Mouse (Mus musculus) heart, embryonic 15.5 days (tissue): ENCODE results near the gene Padi6. TPM values are rescaled to one million over a fixed set of nuclear protein-coding genes. Genes with fewer than 3 reads are reported as not detected.
A peak's percentile ranks its signal among the peaks of the same experiment; 100 is the strongest.

Experiments used
- ATAC-seq: fragments of 200-750 bp; cut with Nextera tagmentation; replicated peaks from 2 replicates; pipeline ENCODE4 v1.8.0; 2017; ENCODE audit warnings: low read depth, moderate TSS enrichment; ENCODE audit not compliant: insufficient number of reproducible peaks, insufficient read depth, low FRiP score
- H3K27ac ChIP-seq: fragments of 300-500 bp; sonication (generic); 2 replicates; pipeline ENCODE4 v1.5.1; 2015; ENCODE audit warnings: mild to moderate bottlenecking, inconsistent platforms
- H3K27me3 ChIP-seq: fragments of 300-500 bp; sonication (generic); 2 replicates; pipeline ENCODE4 v1.6.1; 2015; ENCODE audit warnings: inconsistent platforms
- H3K36me3 ChIP-seq: fragments of 300-500 bp; sonication (generic); 2 replicates; pipeline ENCODE4 v1.6.1; 2015; ENCODE audit warnings: mild to moderate bottlenecking, inconsistent platforms
- H3K4me1 ChIP-seq: fragments of 300-500 bp; sonication (generic); replicated peaks from 2 replicates; pipeline ENCODE4 v1.6.1; 2015; ENCODE audit warnings: inconsistent platforms
- H3K4me2 ChIP-seq: fragments of 300-500 bp; sonication (generic); 2 replicates; pipeline ENCODE4 v1.6.1; 2015; ENCODE audit warnings: inconsistent platforms, mild to moderate bottlenecking, moderate library complexity
- H3K4me3 ChIP-seq: fragments of 300-500 bp; sonication (generic); 2 replicates; pipeline ENCODE4 v1.5.1; 2015; ENCODE audit warnings: mild to moderate bottlenecking, inconsistent platforms
- H3K9ac ChIP-seq: fragments of 300-500 bp; sonication (generic); 2 replicates; pipeline ENCODE4 v1.6.1; 2015; ENCODE audit warnings: mild to moderate bottlenecking, inconsistent platforms
- H3K9me3 ChIP-seq: fragments of 300-500 bp; sonication (generic); replicated peaks from 2 replicates; pipeline ENCODE4 v1.6.1; 2016; ENCODE audit warnings: inconsistent platforms
- WGBS: fragments of 180-500 bp; shearing (Covaris S2); methylation state at CpG from one replicate; pipeline ENCODE4 v1.1.7; 2015; ENCODE audit warnings: mixed read lengths; 5-methylcytosine and 5-hydroxymethylcytosine counted together
- polyA plus RNA-seq: library from polyadenylated mRNA; unstranded; fragments of >200 nt; fragmentation: Nextera tagmentation; extraction: Ambion mirVana; gene quantifications from 2 replicates; pipeline ENCODE4 v1.2.1, GENCODE M21; 2015

Gene Padi6
- 0.30 TPM in 1 of 2 replicates, not detected in the other for polyA plus RNA-seq

- H3K4me3 ChIP-seq = no peak within 1 kb of the TSS
- no peak within 1 kb of the TSS for H3K27ac ChIP-seq
- no peaks in the 10 kb centered on the region for H3K9me3 ChIP-seq
- no peaks in the 10 kb centered on the region for H3K36me3 ChIP-seq
- WGBS = 55% methylated on average over 2 of the region's 2 CpGs
- H3K9ac ChIP-seq = no peak within 1 kb of the TSS
- no peak within 1 kb of the TSS for H3K4me2 ChIP-seq
- H3K4me1 ChIP-seq = peaks cover 3% of the 10 kb centered on the region
- no peak for ATAC-seq
- peaks cover 4% of the 10 kb centered on the region; the same call in 1 of the 2 replicates for H3K27me3 ChIP-seq
Measured at GRCm38 (mm10) chr4:140742543-140742942, at the start of gene Padi6. Padi6 (minus strand) TSS chr4:140742643.

DNA sequence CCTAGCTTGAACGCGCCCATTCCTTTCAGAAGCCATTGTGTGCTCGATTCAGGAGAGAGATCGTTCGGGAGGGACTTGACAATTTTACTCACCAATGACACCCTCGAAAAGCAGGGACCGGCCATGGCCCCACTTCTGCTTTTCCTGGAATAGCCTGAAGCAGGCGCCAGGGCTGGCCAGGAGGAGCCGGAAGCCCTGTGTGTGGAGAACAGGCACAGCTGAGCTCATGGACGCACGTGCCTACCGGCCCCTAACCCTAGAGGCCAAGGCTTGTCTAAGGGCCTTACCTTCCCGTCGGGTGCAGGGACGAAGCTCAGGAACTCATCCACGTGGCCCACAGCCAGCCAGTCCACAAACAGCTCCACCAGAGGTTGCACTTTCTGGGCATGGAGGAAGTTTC lies 48.6 kb upstream of the Padi6 start:
- no peak overlapping the region for H3K4me3 ChIP-seq
- no peak overlapping the region for H3K9ac ChIP-seq
- no peak for ATAC-seq
- H3K27ac ChIP-seq = no peak overlapping the region
- 0 out of 2 replicates have a peak, but pooled peaks cover 3% of the 10 kb centered on the region for H3K4me1 ChIP-seq
- 79% methylated on average over 16 of the region's 16 CpGs for WGBS
- no peaks in the 10 kb centered on the region for H3K9me3 ChIP-seq
- H3K4me2 ChIP-seq = no peak overlapping the region
- H3K36me3 ChIP-seq = no peaks in the 10 kb centered on the region
- H3K27me3 ChIP-seq = peaks cover 3% of the 10 kb centered on the region; the same call in 1 of the 2 replicates

DNA sequence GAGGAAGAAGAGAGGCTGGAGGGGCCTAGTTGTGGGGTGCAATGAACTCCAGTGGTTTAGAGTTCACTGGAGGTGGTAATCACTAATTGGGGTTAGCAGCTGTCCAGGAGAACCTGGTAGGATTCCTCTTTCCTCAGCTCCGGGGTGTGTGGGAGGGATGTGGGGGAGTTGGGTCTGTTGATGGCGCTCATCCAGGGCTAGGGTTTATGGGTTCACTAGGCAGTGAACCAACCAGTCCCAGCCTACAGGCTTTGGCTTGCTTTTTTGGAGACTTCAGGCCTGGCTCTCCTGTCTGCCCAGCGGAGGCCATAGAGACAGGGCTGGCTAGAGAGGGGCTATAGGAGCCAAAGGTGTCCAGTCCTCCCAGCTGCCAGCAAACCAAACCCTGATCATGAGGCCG lies 47.5 kb upstream of the Padi6 start:
- Histone ChIP-seq H3K9ac (no peak overlapping the region), H3K4me1 (0 out of 2 replicates have a peak, but pooled peaks cover 3% of the 10 kb centered on the region), H3K4me2 (no peak overlapping the region), H3K4me3 (no peak overlapping the region), H3K36me3 (no peaks in the 10 kb centered on the region), H3K9me3 (no peaks in the 10 kb centered on the region), H3K27ac (no peak overlapping the region), H3K27me3 (peaks cover 3% of the 10 kb centered on the region; the same call in 1 of the 2 replicates)
- WGBS = 91% methylated on average over 4 of the region's 4 CpGs
- ATAC-seq = no peak

- no peak for ATAC-seq
- H3K27me3 ChIP-seq = peaks cover 3% of the 10 kb centered on the region; the same call in 1 of the 2 replicates
- H3K4me1 ChIP-seq = 0 out of 2 replicates have a peak, but pooled peaks cover 3% of the 10 kb centered on the region
- no peak overlapping the region for H3K4me3 ChIP-seq
- 52% methylated on average over 6 of the region's 6 CpGs for WGBS
- H3K4me2 ChIP-seq = no peak overlapping the region
- H3K9me3 ChIP-seq = no peaks in the 10 kb centered on the region
- H3K9ac ChIP-seq = no peak overlapping the region
- H3K36me3 ChIP-seq = no peaks in the 10 kb centered on the region
- H3K27ac ChIP-seq = no peak overlapping the region
Measured at GRCm38 (mm10) chr4:140788983-140789382, 46.5 kb upstream of the Padi6 start.

DNA sequence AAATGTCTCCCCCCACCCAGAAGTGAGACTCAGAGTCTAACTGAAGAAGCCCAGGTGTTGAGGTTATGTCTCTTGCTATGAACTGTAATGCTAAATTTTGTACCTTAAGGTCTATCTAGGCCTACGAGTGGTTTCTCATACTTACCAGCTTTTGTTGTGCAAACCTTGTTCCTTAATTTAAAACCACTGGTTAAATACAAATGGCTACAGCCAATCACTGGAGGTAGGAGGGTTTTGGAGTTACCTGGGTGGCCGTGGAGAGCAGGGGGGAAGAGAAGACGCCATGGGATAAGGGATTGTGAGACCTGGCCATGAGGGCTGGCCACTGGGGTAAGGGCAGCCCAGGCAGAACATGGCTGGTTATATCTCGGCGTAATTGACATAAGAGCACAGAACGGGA lies 45.8 kb upstream of the Padi6 start:
- 80% methylated on average over 6 of the region's 6 CpGs for WGBS
- peaks cover 3% of the 10 kb centered on the region; the same call in 1 of the 2 replicates for H3K27me3 ChIP-seq
- no peak overlapping the region for H3K27ac ChIP-seq
- H3K36me3 ChIP-seq = no peaks in the 10 kb centered on the region
- H3K9me3 ChIP-seq = no peaks in the 10 kb centered on the region
- H3K4me3 ChIP-seq = no peak overlapping the region
- no peak overlapping the region for H3K4me2 ChIP-seq
- no peak overlapping the region for H3K9ac ChIP-seq
- 0 out of 2 replicates have a peak, but pooled peaks cover 3% of the 10 kb centered on the region for H3K4me1 ChIP-seq
- no peak for ATAC-seq

DNA sequence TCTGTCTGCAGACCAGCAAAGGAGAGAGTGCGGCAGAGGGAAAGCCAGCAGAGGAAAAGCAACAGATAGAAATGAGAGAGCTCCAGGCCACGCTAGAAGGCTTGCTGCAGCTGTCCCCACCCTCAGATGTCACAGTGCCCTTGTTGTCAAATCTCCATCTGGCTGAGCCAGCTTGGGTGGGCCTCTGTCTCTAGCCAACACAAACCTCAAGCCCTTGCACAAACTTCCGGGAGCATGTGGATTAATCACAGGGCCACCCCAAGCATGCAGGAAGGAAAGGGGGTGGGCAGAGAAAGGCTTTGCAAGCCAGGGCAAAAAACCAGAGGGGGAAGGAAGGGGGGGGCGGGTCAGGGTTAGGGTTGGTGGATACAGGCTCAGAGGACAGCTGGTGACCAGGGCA lies 45.0 kb upstream of the Padi6 start:
- 51% methylated on average over 3 of the region's 4 CpGs for WGBS
- Histone ChIP-seq H3K4me3 (no peak overlapping the region), H3K27ac (no peak overlapping the region), H3K36me3 (no peaks in the 10 kb centered on the region), H3K4me2 (no peak overlapping the region), H3K9me3 (no peaks in the 10 kb centered on the region), H3K27me3 (peaks cover 3% of the 10 kb centered on the region; the same call in 1 of the 2 replicates), H3K9ac (no peak overlapping the region), H3K4me1 (0 out of 2 replicates have a peak, but pooled peaks cover 3% of the 10 kb centered on the region)
- 0 out of 2 replicates have a peak, but pooled peaks have one; percentile 14 for ATAC-seq

GRCm38 (mm10) chr4:140785217-140785616 lies 42.8 kb upstream of the Padi6 start:
- ATAC-seq = no peak
- 78% methylated on average over 5 of the region's 5 CpGs for WGBS
- no peak overlapping the region for H3K27ac ChIP-seq
- H3K9me3 ChIP-seq = no peaks in the 10 kb centered on the region
- H3K9ac ChIP-seq = no peak overlapping the region
- no peak overlapping the region for H3K4me3 ChIP-seq
- no peaks in the 10 kb centered on the region for H3K27me3 ChIP-seq
- no peak overlapping the region for H3K4me2 ChIP-seq
- no peaks in the 10 kb centered on the region for H3K36me3 ChIP-seq
- peaks cover 6% of the 10 kb centered on the region; the same call in 1 of the 2 replicates for H3K4me1 ChIP-seq

DNA sequence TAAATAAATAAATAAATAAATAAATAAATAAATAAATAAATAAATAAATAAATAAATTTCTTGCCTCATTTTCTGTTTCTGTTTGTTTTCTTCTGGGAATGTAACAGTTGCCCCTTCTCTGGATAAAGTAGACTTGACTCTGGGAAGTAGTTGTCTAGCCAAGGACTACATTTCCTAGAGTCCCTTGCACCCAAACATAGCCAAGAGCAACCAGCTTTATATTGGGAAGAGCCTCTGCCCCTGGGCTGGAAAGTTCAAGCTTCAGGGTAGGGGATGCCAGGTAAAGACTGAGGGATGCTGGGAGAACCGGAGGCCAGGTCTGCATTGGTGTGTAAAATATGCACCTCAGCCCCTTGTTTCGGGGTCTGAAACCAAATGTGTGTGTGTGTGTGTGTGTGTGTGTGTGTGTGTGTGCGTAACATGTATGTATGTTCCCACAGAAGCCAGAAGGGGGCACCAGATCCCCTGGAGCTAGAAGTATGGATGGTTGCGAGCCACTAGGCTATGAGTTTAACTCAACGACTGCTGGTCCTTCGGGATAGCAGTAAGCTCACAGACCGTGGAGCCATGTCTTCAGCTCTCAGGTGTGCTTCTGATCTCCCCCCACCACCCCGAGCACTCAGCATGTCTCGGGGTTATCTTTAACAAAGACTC lies 42.0 kb upstream of the Padi6 start:
- Histone ChIP-seq H3K9me3 (no peaks in the 10 kb centered on the region), H3K27ac (no peak overlapping the region), H3K4me1 (peaks cover 9% of the 10 kb centered on the region; the same call in 1 of the 2 replicates), H3K4me2 (no peak overlapping the region), H3K9ac (no peak overlapping the region), H3K4me3 (no peak overlapping the region), H3K36me3 (no peaks in the 10 kb centered on the region), H3K27me3 (no peaks in the 10 kb centered on the region)
- ATAC-seq = no peak
- 89% methylated on average over 9 of the region's 9 CpGs for WGBS

- no peak overlapping the region for H3K4me3 ChIP-seq
- no peaks in the 10 kb centered on the region for H3K27me3 ChIP-seq
- 75% methylated on average over 9 of the region's 9 CpGs for WGBS
- no peak for ATAC-seq
- no peaks in the 10 kb centered on the region for H3K9me3 ChIP-seq
- peaks cover 11% of the 10 kb centered on the region; the same call in 1 of the 2 replicates for H3K4me1 ChIP-seq
- no peak overlapping the region for H3K27ac ChIP-seq
- no peak overlapping the region for H3K9ac ChIP-seq
- no peak overlapping the region for H3K4me2 ChIP-seq
- no peaks in the 10 kb centered on the region for H3K36me3 ChIP-seq
Measured at GRCm38 (mm10) chr4:140782821-140783220, 40.4 kb upstream of the Padi6 start.

- ATAC-seq = no peak
- no peak overlapping the region for H3K9ac ChIP-seq
- no peaks in the 10 kb centered on the region for H3K27me3 ChIP-seq
- no peaks in the 10 kb centered on the region for H3K36me3 ChIP-seq
- 68% methylated on average over 14 of the region's 14 CpGs for WGBS
- no peak overlapping the region for H3K4me3 ChIP-seq
- H3K4me2 ChIP-seq = no peak overlapping the region
- peaks cover 11% of the 10 kb centered on the region; the same call in 1 of the 2 replicates for H3K4me1 ChIP-seq
- peak overlapping the region; percentile 40; the same call in 1 of the 2 replicates for H3K27ac ChIP-seq
- no peaks in the 10 kb centered on the region for H3K9me3 ChIP-seq
Measured at GRCm38 (mm10) chr4:140780507-140780906, 38.1 kb upstream of the Padi6 start.

DNA sequence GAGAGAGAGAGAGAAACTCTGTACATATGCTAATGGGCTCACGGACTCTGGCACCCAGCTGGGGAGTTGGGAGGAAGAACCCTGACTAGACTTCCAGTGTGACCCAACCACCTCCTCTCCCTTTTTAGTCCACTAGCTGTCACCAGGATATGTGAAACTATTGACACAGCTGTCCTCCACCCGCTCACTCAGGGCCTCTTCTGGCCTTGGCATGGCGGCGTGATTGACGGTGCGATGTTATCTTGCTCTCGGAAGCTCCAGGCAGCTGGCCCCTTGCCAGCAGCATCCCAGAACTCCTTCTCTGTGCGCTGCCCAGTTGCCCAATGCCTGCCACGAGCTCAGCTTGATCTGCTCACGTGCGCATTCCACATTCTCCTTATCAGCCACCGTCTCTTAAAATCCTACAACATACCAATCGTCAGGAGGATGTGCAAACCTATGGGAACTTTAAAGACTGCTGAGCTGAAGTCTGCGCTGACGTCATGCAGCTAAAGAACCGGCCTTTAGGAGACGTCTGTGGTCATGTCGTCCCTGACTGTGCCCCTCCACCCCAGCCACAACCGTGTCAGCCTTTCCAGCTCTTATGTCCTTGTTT lies 37.5 kb upstream of the Padi6 start:
- peak; percentile 68 for ATAC-seq
- Histone ChIP-seq H3K27ac (peak overlapping the region; percentile 40), H3K4me1 (peaks cover 11% of the 10 kb centered on the region; the same call in 1 of the 2 replicates), H3K36me3 (no peaks in the 10 kb centered on the region), H3K9ac (no peak overlapping the region), H3K4me2 (peak overlapping the region; percentile 26; the same call in 1 of the 2 replicates), H3K27me3 (no peaks in the 10 kb centered on the region), H3K4me3 (no peak overlapping the region), H3K9me3 (no peaks in the 10 kb centered on the region)
- whole genome bisulfite sequencing = 16% methylated on average over 19 of the region's 19 CpGs
